Mouse (Mus musculus): ENCODE results near the gene Pibf1. TPM values are rescaled to one million over a fixed set of nuclear protein-coding genes. Genes with fewer than 3 reads are reported as not detected.

Pibf1 gene
- total RNA-seq (2023): 20.5 to 25.2 TPM (median 23.2 TPM) in 4 replicates

DNA sequence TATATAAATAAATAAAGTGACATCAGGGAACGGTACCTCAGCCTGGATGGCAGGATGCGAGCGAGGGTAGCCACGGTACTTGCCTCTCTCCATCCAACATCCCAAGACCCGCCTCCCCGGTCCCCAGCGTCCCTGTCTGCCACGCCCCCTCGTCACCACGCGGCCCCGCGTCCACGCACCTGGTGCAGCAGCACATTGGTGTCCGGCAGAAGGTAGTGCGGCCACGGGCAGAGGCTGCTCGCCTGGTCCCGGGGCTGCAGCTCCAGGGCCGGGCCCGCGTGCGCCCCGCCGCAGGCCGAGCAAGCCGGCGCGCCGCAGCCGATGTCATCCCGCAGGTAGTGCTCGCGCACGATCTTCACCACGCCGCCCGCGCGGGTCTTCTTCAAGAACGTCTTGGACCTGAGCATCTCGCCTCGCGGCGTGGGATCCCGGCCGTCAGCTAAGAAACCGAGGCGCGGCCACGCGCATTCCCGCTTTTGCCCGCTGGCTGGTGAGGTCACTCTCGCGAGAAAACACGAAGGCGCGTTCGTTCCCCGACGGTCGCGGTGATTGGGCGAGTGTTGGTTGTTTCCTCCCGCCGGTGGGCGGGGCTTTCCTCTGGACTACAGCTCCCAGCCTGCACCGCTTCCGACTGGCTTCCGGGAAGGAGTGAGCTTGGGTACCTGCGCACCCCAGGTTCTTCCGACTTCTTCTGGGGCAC is at the start of gene Pibf1, which contains the start of gene Dis3:
Gene Pibf1, plus strand, starts transcription at position 158 of the 700 bp plus-strand sequence.
Gene Dis3, minus strand, starts transcription at position 504 of the 700 bp plus-strand sequence.

DNA sequence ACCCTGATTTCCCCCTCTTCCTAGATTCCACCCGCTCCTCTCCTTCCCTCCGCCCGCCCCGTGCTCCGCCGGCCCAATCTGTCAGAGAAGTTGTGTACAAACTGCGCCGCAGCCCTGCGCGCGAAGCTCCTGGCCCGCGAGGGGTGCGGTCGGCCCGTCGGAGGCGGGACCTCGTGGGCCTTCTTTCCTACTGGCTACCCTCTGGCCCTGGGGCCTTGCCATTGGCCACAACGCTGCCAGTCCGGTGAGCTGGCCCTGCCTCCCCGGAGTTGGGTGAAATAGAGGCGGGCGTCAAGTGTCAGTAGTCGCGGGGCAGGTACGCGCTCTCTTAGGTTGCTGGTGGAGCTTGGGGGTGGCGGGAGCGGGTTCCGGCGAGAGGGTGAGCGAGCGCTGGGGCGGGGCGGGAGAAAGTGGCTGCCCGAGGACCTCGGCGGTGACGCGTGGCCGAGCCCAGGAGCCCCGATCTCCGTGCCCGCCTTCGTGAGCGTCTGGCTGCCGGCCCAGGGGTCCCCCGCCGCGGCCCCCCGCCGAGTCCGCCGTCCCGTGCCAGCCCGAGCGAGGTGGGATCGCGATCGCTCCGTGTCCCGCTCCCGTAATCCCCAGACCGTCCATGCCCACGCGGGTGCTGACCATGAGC is 199.3 kb downstream of the Pibf1 start, which contains the start of gene Klf5:
Gene Klf5, plus strand, starts transcription at position 307 of the 637 bp plus-strand sequence.

Other genes with a start within 250 kb of the Pibf1 start
- gene Rpl36a-ps1, start 105.1 kb upstream of the Pibf1 start, total RNA-seq (2023): 2.1 to 10.7 TPM (median 5.0 TPM) in 4 replicates
- 25.2 to 33.5 TPM (median 30.0 TPM) in 4 replicates for gene Mzt1, start 53.3 kb upstream of the Pibf1 start, total RNA-seq (2023)
- gene Bora, start 53.2 kb upstream of the Pibf1 start, total RNA-seq (2023): 13.8 to 16.4 TPM (median 15.5 TPM) in 4 replicates
- 28.5 to 35.9 TPM (median 32.2 TPM) in 4 replicates for gene Dis3, start 346 bp downstream of the Pibf1 start, total RNA-seq (2023)
- gene Klf5, start 199.3 kb downstream of the Pibf1 start, total RNA-seq (2023): 0.78 to 1.4 TPM (median 1.3 TPM) in 4 replicates

Data from B cell, adult 62 days (primary cell).